Mouse (Mus musculus) ovary, adult 2 months (tissue): Measurements from ENCODE around the gene Gm43518. TPM values are rescaled to one million over a fixed set of nuclear protein-coding genes. Genes with fewer than 3 reads are reported as not detected.

Experiments
- polyA plus RNA-seq: library from polyadenylated mRNA; depleted of rRNA; stranded (reverse); fragments of >200 nt; gene quantifications from 2 replicates; pipeline ENCODE4 v1.2.3, GENCODE M21; 2012; rRNA removed

The Gm43518 gene
- polyA plus RNA-seq, result 0.89 and 0.93 TPM in 2 replicates

GRCm38 (mm10) chr5:123927118-123927517 lies at the start of gene Gm43518:
Gene Gm43518 (plus strand): TSS chr5:123927418.

GRCm38 (mm10) chr5:123879928-123880327 lies 47.3 kb upstream of the Gm43518 start, which contains the start of gene Hcar1:
Gene Hcar1 (minus strand): TSS chr5:123880020.

GRCm38 (mm10) chr5:123906976-123907630 lies 20.1 kb upstream of the Gm43518 start, which contains the start of gene Denr:
Gene Denr (plus strand): TSS chr5:123907175.

GRCm38 (mm10) chr5:123930508-123930989 lies 3.3 kb downstream of the Gm43518 start, which contains the start of gene Ccdc62:
Gene Ccdc62 (plus strand): TSS chr5:123930679.

DNA sequence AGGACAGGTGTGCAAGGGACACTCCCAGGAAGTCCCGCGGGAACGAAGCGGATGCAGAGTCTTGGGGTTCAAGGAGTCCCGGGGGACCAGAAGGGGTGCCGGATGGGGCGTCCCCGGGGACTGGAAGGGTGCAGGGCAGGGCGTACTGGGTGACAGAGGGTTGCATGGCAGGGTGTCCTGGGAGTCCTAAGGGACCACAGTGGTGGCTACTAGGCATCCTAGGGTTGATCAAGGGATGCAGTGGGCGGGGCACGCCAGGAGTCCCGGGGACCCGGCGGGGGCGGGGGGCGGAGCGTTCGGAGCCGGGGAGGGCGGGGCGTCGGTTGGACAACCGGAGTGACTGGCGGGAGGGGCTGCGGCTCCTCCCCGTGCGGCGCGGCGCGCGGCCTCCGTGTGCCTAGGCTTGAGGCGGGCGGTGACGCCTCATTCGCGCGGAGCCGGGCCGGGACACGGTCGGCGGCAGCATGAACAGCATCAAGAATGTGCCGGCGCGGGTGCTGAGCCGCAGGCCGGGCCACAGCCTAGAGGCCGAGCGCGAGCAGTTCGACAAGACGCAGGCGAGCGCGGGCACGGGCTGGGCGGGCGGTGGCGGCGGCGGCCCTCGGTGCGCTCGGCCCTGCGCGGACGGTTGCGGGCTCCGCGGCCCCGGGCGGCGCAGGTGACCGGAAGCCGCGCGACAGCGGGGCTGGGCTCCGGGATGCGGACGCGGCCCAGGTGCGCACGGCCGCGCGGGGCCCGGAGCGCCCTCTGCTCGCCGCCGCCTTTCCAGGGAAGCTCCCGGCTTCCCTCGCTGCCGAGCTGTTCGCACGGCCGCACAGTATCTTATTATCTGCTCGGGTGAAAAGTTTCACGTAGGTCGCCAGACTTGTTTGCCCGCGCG lies 46.3 kb downstream of the Gm43518 start, which contains the start of gene Hip1r:
TSS of gene Hip1r (plus strand) at position 330 of the 880 bp plus-strand sequence.

Other genes with a start within 250 kb of the Gm43518 start
- 16.8 and 19.5 TPM in 2 replicates for gene Clip1, start 242.8 kb upstream of the Gm43518 start, polyA plus RNA-seq
- gene Zcchc8, start 206.3 kb upstream of the Gm43518 start, polyA plus RNA-seq, result 27.0 and 32.5 TPM in 2 replicates
- 9.5 and 18.1 TPM in 2 replicates for gene Rsrc2, start 178.0 kb upstream of the Gm43518 start, polyA plus RNA-seq
- gene Kntc1, start 177.7 kb upstream of the Gm43518 start, polyA plus RNA-seq, result 2.5 and 3.3 TPM in 2 replicates
- gene Hcar2, start 61.9 kb upstream of the Gm43518 start, polyA plus RNA-seq, result 2.1 and 2.2 TPM in 2 replicates
- 5.4 and 6.8 TPM in 2 replicates for gene Hcar1, start 47.4 kb upstream of the Gm43518 start, polyA plus RNA-seq
- gene Denr, start 20.2 kb upstream of the Gm43518 start, polyA plus RNA-seq, result 6.8 and 13.4 TPM in 2 replicates
- gene Ccdc62, start 3.3 kb downstream of the Gm43518 start, polyA plus RNA-seq, result 3.3 and 4.8 TPM in 2 replicates
- 25.7 and 39.0 TPM in 2 replicates for gene Hip1r, start 46.2 kb downstream of the Gm43518 start, polyA plus RNA-seq
- 56.3 and 57.5 TPM in 2 replicates for gene Vps37b, start 104.9 kb downstream of the Gm43518 start, polyA plus RNA-seq
- 5.8 and 5.9 TPM in 2 replicates for gene Abcb9, start 168.4 kb downstream of the Gm43518 start, polyA plus RNA-seq
- 92.5 and 103 TPM in 2 replicates for gene Ogfod2, start 184.9 kb downstream of the Gm43518 start, polyA plus RNA-seq
- 34.2 and 35.1 TPM in 2 replicates for gene Arl6ip4, start 188.7 kb downstream of the Gm43518 start, polyA plus RNA-seq